Mouse (Mus musculus): ENCODE measurements around the gene Mlh1. TPM values are rescaled to one million over a fixed set of nuclear protein-coding genes. Genes with fewer than 3 reads are reported as not detected.

Mlh1 gene
- 10 to 100 TPM; 45.8 to 58.2 TPM for polyA plus RNA-seq (2017; shearing (Covaris generic))

DNA sequence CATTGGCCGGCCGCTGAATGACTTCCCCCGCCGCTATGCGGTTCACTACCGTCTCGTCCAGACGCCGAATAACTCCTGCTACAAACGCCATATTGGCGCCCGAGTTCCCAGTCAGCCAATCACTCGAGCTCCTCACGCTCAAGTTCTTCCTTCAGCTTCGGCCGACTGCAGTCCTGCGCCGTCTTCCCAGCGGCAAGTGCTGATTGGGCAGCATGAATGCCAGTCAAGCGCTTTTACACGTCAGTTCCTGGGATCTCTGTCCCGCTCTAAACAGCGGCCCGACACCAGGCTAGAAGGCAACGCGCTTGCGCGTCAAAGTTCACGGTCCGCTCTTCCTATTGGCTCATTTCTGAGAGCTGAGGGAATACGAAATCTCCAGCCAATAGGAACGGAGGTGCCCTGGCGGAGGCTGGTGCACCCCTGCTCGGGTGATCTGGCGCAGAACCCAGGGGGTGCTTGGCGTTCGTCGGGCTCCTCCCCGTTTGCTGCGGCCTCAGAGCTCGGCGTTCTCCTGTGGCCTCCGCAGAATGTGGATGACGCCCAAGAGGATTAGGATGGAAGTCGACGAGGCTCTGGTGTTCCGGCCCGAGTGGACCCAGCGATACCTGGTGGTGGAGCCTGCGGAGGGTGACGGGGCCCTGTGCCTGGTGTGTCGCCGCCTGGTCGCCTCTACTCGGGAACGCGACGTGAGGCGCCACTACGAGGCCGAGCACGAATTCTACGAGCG is at the start of gene Mlh1, which contains the start of gene Epm2aip1:
TSS of gene Mlh1 (minus strand) at position 358 of the 727 bp plus-strand sequence.
TSS of gene Epm2aip1 (plus strand) at position 496 of the 727 bp plus-strand sequence.

GRCm38 (mm10) chr9:111311031-111311842 is 39.6 kb upstream of the Mlh1 start, which contains the start of gene Trank1:
Gene Trank1, plus strand, starts transcription at chr9:111311739.

Other genes starting within 250 kb of the Mlh1 start
- 10 to 100 TPM; 17.8 to 21.3 TPM for gene Ccrl2, start 214.3 kb downstream of the Mlh1 start, polyA plus RNA-seq (2017; shearing (Covaris generic))
- gene Lrrfip2, start 154.2 kb downstream of the Mlh1 start, polyA plus RNA-seq (2017; shearing (Covaris generic)) = 10 to 100 TPM; 34.5 to 43.2 TPM
- gene Epm2aip1, start 138 bp upstream of the Mlh1 start, polyA plus RNA-seq (2017; shearing (Covaris generic)) = 10 to 100 TPM; 16.7 to 25.0 TPM
- under 1 TPM; 0.67 to 0.90 TPM for gene Trank1, start 39.9 kb upstream of the Mlh1 start, polyA plus RNA-seq (2017; shearing (Covaris generic))
- gene Dclk3, start 167.3 kb upstream of the Mlh1 start, polyA plus RNA-seq (2017; shearing (Covaris generic)) = under 1 TPM in 1 of 2 experiments, not detected in 1; 0.12 TPM

Measured in inflammation-experienced regulatory T-cells (primary cell).